Mouse (Mus musculus): Measurements from ENCODE around the gene 4930444G20Rik.

DNA sequence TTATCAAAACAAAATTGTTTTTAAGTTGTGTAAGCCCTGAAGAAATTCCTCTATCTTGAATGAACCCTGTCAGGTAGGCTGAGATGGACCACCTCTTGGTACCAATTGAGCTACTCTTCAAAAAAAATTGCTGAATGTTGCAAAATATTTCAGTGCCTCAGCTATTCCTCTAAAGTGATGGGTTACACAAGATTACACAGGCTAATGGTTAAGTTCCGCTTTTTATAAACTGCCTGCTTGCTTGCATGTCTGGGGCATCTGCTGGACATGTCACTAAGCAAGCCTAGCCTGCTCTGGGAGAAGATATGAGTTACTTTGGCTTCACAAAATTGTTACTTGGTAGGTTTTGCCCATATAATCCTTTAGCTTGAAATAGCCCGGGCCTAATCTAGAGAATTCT lies 2.3 kb upstream of the 4930444G20Rik start:
- TF ChIP-seq CTCF (IDR thresholded peaks at IDR 0.05; ENCODE audit: extremely low read depth, insufficient read depth, low read length) (no peak), POLR2A (IDR thresholded peaks at IDR 0.05; ENCODE audit: extremely low read depth, insufficient read depth, low read length) (no peak)

Measured in cortical plate, adult 2 months (tissue).